Mouse (Mus musculus) megakaryocyte-erythroid progenitor cell, adult 5-6 weeks (primary cell): ENCODE data around the gene Apoa2. TPM values are rescaled to one million over a fixed set of nuclear protein-coding genes. Genes with fewer than 3 reads are reported as not detected.

Experiments used
- ATAC-seq: replicated peaks from 2 replicates; pipeline ENCODE4 v1.8.0; 2016; ENCODE audit warnings: mild to moderate bottlenecking, inconsistent platforms; ENCODE audit not compliant: severe bottlenecking, poor library complexity, low FRiP score, low TSS enrichment
- total RNA-seq, 2 experiments: library from RNA; stranded (forward) in 1 of 2; stranded (reverse) in 1 of 2; fragments of 200-1000, 215-1000 nt in 1 of 2; fragments of >200 nt in 1 of 2; fragmentation: Nextera tagmentation in 1 of 2; gene quantifications; 2 replicates each; pipeline ENCODE4 v1.2.3; 2014 to 2017

Gene Apoa2
- total RNA-seq, 2 experiments from 2014 or later = 3.8 TPM; not detected in 1

- ATAC-seq = no peak
Observed at GRCm38 (mm10) chr1:171203471-171204248, 21.2 kb upstream of the Apoa2 start.

- ATAC-seq = no peak
Observed at GRCm38 (mm10) chr1:171204249-171204644, 20.6 kb upstream of the Apoa2 start.

GRCm38 (mm10) chr1:171205704-171206493 is 19.0 kb upstream of the Apoa2 start:
- ATAC-seq = no peak

GRCm38 (mm10) chr1:171209409-171209808 is 15.4 kb upstream of the Apoa2 start:
- ATAC-seq = peak; percentile 56; the same call in 1 of the 2 replicates

- no peak for ATAC-seq
Observed at GRCm38 (mm10) chr1:171212854-171213253, 12.0 kb upstream of the Apoa2 start.

GRCm38 (mm10) chr1:171213801-171214496 is 10.9 kb upstream of the Apoa2 start, which contains the start of gene Nr1i3:
Gene Nr1i3 (plus strand): TSS chr1:171213970.
- ATAC-seq = no peak

GRCm38 (mm10) chr1:171216241-171216955 is 8.5 kb upstream of the Apoa2 start:
- no peak for ATAC-seq

- peak; percentile 56 for ATAC-seq
Observed at GRCm38 (mm10) chr1:171220871-171221270, 4.0 kb upstream of the Apoa2 start.

- no peak for ATAC-seq
Observed at GRCm38 (mm10) chr1:171221281-171222193, 3.3 kb upstream of the Apoa2 start.

GRCm38 (mm10) chr1:171222238-171223155 is 2.4 kb upstream of the Apoa2 start, which contains the start of gene Tomm40l:
Gene Tomm40l (minus strand): TSS chr1:171222514.
- ATAC-seq = peak; percentile 95

GRCm38 (mm10) chr1:171223168-171223567 is 1.7 kb upstream of the Apoa2 start:
- ATAC-seq = no peak

GRCm38 (mm10) chr1:171223796-171224195 is 1.1 kb upstream of the Apoa2 start:
- ATAC-seq = no peak

GRCm38 (mm10) chr1:171226780-171227179 is 1.9 kb downstream of the Apoa2 start:
- ATAC-seq = no peak

- ATAC-seq = no peak
Observed at GRCm38 (mm10) chr1:171227879-171228278, 3.0 kb downstream of the Apoa2 start.

GRCm38 (mm10) chr1:171229750-171230149 is 4.9 kb downstream of the Apoa2 start:
- ATAC-seq = no peak

GRCm38 (mm10) chr1:171230215-171230614 is 5.4 kb downstream of the Apoa2 start:
- no peak for ATAC-seq

- no peak for ATAC-seq
Observed at GRCm38 (mm10) chr1:171231844-171232243, 7.0 kb downstream of the Apoa2 start.
